Mouse (Mus musculus) Patski (cell line): ENCODE measurements at regions not wholly inside any gene's neighbourhood (a gene's known extent, or its start where the extent isn't known, plus 50 kb on each side); places are given as distances from the start of the nearest gene placed in this dataset.
A peak's percentile ranks its signal among the peaks of the same experiment; 100 is the strongest.

Experiments used
- ATAC-seq: fragments of 100-300 bp; one replicate; pipeline ENCODE4 v1.8.0; 2021
- CTCF ChIA-PET: fragments of 350-600 bp; sonication (Branson Sonifier 250); formaldehyde crosslinking; loops from one replicate; lab custom pipeline; 2022; ENCODE audit warnings: inconsistent platforms; lab: Charles Lee
- POLR2A ChIA-PET: fragments of 350-600 bp; sonication (Branson Sonifier 250); formaldehyde crosslinking; loops from one replicate; lab custom pipeline; 2022; ENCODE audit warnings: antibody characterized with exemption, inconsistent platforms; lab: Charles Lee
- DNase-seq: peaks from one replicate; pipeline ENCODE4 v3.0.0-alpha.2; 2011; ENCODE audit warnings: low read depth, low spot score
- H3K27me3 ChIP-seq: fragments of 371-371 bp; one replicate; pipeline ENCODE4 v1.5.1; 2021
- CTCF ChIP-seq: fragments of 100-300 bp; IDR thresholded peaks from one replicate; pipeline ENCODE4 v1.5.1; 2021
- in situ Hi-C: fragments of 300-500 bp; cut with MboI; formaldehyde crosslinking; loops from 3 replicates; pipeline ENCODE4 v1.11.1; 2018; ENCODE audit warnings: low pct_unique_long_range_greater_than_20kb, mixed read lengths

GRCm38 (mm10) chr16:95057596-95057995 lies 60.1 kb upstream of the Kcnj6 start:
- in situ Hi-C loops: no loop called here
- TF ChIP-seq CTCF: no peak
- ATAC-seq: no peak
- no peak for DNase-seq
- ChIA-PET POLR2A (no interaction called here), CTCF (no interaction called here)
- H3K27me3 ChIP-seq: no peaks in the 10 kb centered on the region

- H3K27me3 ChIP-seq: no peaks in the 10 kb centered on the region
- ChIA-PET POLR2A (no interaction called here), CTCF (no interaction called here)
- no peak for TF ChIP-seq CTCF
- in situ Hi-C loops: no loop called here
- DNase-seq: no peak
- ATAC-seq: no peak
Measured at GRCm38 (mm10) chr16:95064423-95064822, 66.9 kb upstream of the Kcnj6 start.

DNA sequence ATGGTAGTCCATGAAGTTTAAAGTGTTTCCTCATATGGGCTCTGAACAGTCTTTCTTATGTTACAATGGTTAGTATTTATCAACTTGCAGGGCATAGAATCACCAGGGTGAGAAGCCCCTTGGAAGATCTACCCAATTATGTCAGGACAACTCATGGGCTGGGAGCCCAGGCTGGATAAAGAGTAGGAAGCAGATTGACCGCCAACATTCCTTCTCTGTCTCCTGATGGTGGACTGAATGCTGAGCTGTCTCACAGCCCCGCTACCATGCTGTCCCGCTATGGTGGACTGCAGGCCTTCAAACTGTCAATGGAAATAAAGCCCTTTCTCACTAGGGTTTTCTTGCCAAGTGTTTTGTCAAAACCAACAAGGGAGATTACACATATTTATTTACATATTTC lies 69.2 kb upstream of the Kcnj6 start:
- POLR2A ChIA-PET: no interaction called here

DNA sequence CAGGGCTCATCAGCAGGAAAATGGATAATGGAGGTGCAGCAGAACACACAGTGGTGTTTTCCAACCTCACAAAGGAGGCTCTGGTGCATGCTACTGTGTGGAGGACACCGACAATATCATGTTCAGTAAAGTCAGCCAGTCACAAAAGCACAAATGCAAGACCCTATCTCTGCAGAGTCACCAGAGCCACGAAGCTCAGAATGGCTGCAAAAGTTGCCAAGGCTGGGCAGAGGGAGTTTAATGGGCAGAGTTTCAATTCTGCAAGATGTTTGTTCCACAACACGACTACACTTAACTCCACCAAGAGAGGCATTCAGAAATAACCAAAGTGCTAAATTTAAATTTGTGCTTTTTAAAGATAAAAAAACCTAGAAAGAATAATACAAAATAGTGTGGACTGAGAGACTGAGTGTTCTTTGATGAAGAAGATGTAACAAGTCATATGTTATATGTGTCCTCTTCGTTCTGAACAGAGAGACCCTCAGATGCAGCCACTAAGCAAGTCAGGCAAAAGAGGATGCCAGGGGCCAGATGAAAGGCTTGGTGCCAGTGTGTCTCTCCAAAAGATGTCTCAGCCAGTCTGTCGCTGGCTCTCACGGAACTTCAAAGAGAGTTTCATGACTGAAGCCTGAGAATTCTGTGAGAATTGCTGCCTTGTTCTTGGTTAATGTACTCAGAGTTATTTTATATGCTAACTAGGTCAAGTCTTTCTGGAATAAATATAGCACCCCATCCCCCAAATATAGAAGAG lies 95.1 kb upstream of the Kcnj6 start:
- TF ChIP-seq CTCF: no peak
- ChIA-PET POLR2A (no interaction called here), CTCF (no interaction called here)
- no peaks in the 10 kb centered on the region for H3K27me3 ChIP-seq
- DNase-seq (no peak), ATAC-seq (no peak)
- in situ Hi-C loops: no loop called here

More for the DNA sequence above, 69.2 kb upstream of the Kcnj6 start:
- ATAC-seq (no peak), DNase-seq (no peak)
- no peak for TF ChIP-seq CTCF
- CTCF ChIA-PET: no interaction called here
- in situ Hi-C loops: no loop called here
- H3K27me3 ChIP-seq: no peaks in the 10 kb centered on the region

DNA sequence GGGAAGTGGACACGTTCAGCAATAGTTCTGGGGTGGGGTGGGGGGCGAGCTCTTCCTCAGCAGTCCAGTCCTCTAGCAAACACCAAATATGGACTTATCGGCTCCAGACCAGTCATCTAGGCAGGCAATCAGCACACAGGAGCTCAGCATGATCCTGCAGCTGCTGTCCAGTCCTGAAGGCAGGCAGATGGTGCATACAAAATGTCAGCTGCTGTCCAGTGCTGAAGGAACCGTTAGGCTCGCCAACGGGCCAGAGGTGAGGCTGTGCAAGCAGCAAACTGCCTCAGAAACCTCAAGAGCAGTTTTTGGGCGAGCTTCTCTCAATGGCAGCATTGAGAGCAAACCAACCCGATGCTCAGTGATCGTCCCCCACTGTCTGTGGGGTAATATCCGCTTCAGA lies 96.3 kb upstream of the Kcnj6 start:
- peak; percentile 17 for DNase-seq
- CTCF ChIA-PET: no interaction called here
- in situ Hi-C loops: no loop called here
- TF ChIP-seq CTCF: no peak
- POLR2A ChIA-PET: no interaction called here
- H3K27me3 ChIP-seq: no peaks in the 10 kb centered on the region
- peak; percentile 57 for ATAC-seq

GRCm38 (mm10) chr16:95100954-95101353 lies 103.5 kb upstream of the Kcnj6 start:
- ATAC-seq (no peak), DNase-seq (no peak)
- CTCF ChIA-PET: interaction anchor here (1.5 kb wide), 1 partner anchor 38 kb away, joined by 3 read pairs; no protein-coding TSS in a partner anchor
- TF ChIP-seq CTCF: no peak
- no peaks in the 10 kb centered on the region for H3K27me3 ChIP-seq
- in situ Hi-C loops: no loop called here
- POLR2A ChIA-PET: no interaction called here

- in situ Hi-C loops: no loop called here
- no peak for ATAC-seq
- POLR2A ChIA-PET: no interaction called here
- CTCF ChIA-PET: no interaction called here
- H3K27me3 ChIP-seq: no peaks in the 10 kb centered on the region
- DNase-seq: no peak
- no peak for TF ChIP-seq CTCF
Measured at GRCm38 (mm10) chr16:95117531-95117930, 120.0 kb upstream of the Kcnj6 start.

- POLR2A ChIA-PET: no interaction called here
- CTCF ChIA-PET: no interaction called here
- in situ Hi-C loops: no loop called here
- no peak for TF ChIP-seq CTCF
- no peak for ATAC-seq
- no peak for DNase-seq
- H3K27me3 ChIP-seq: no peaks in the 10 kb centered on the region
Measured at GRCm38 (mm10) chr16:95119293-95119692, 121.8 kb upstream of the Kcnj6 start.

GRCm38 (mm10) chr16:95122048-95122447 lies 124.5 kb upstream of the Kcnj6 start:
- POLR2A ChIA-PET: no interaction called here
- no peak for TF ChIP-seq CTCF
- CTCF ChIA-PET: no interaction called here
- in situ Hi-C loops: no loop called here
- DNase-seq (no peak), ATAC-seq (no peak)
- H3K27me3 ChIP-seq: no peaks in the 10 kb centered on the region

GRCm38 (mm10) chr16:95127616-95128015 lies 129.7 kb upstream of the Kcnj15 start:
- DNase-seq: no peak
- POLR2A ChIA-PET: no interaction called here
- CTCF ChIA-PET: no interaction called here
- in situ Hi-C loops: no loop called here
- ATAC-seq: no peak
- no peaks in the 10 kb centered on the region for H3K27me3 ChIP-seq
- TF ChIP-seq CTCF: no peak

DNA sequence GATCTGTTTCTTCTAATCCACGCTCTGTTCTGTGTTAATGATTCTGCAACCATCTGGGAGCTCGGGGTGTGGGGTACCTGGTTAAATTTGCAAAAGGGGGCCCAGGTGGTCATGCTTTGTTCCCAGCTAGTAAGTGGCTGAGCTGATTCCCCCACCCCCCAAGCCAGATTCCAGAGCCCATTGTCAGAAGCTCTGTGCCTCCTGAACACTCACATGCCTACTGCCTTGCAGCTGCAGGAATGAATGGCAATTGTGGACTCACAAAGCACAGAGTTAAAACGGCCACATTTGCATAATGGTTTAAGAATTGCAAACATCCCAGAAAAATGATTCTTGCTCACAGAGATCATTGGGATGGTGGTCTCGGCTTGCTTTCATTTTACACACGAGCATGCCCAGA lies 125.5 kb upstream of the Kcnj15 start:
- ATAC-seq (no peak), DNase-seq (no peak)
- no peak for TF ChIP-seq CTCF
- in situ Hi-C loops: no loop called here
- ChIA-PET CTCF (no interaction called here), POLR2A (no interaction called here)
- H3K27me3 ChIP-seq: no peaks in the 10 kb centered on the region

- ChIA-PET CTCF (no interaction called here), POLR2A (no interaction called here)
- TF ChIP-seq CTCF: no peak
- peaks cover 2% of the 10 kb centered on the region for H3K27me3 ChIP-seq
- in situ Hi-C loops: no loop called here
- no peak for ATAC-seq
- DNase-seq: no peak
Measured at GRCm38 (mm10) chr16:95138809-95139208, 118.5 kb upstream of the Kcnj15 start.
